Mouse (Mus musculus) forebrain, embryonic 10.5 days (tissue): ENCODE data around the gene Bicra. TPM values are rescaled to one million over a fixed set of nuclear protein-coding genes. Genes with fewer than 3 reads are reported as not detected.

Source experiments
- DNase-seq: peaks from one replicate; pipeline ENCODE4 v3.0.0-alpha.2; 2017; ENCODE audit warnings: low spot score; ENCODE audit errors: extremely low spot score
- H3K27ac ChIP-seq: fragments of 300-500 bp; sonication (generic); 2 replicates; pipeline ENCODE4 v1.5.1; 2016; ENCODE audit warnings: mild to moderate bottlenecking
- H3K27me3 ChIP-seq: fragments of 300-500 bp; sonication (generic); 2 replicates; pipeline ENCODE4 v1.6.1; 2016; ENCODE audit warnings: mild to moderate bottlenecking; ENCODE audit not compliant: poor library complexity, severe bottlenecking
- H3K36me3 ChIP-seq: fragments of 300-500 bp; sonication (generic); replicated peaks from 2 replicates; pipeline ENCODE4 v1.6.1; 2016; ENCODE audit warnings: mild to moderate bottlenecking, moderate library complexity
- H3K4me1 ChIP-seq: fragments of 300-500 bp; sonication (generic); 2 replicates; pipeline ENCODE4 v1.6.1; 2016
- H3K4me3 ChIP-seq: fragments of 300-500 bp; sonication (generic); 2 replicates; pipeline ENCODE4 v1.5.1; 2016; ENCODE audit warnings: mild to moderate bottlenecking, moderate library complexity
- H3K9me3 ChIP-seq: fragments of 300-500 bp; sonication (generic); 2 replicates; pipeline ENCODE4 v1.6.1; 2016; ENCODE audit warnings: mild to moderate bottlenecking, moderate library complexity
- WGBS: fragments of 180-500 bp; shearing (Covaris S2); methylation state at CpG from one replicate; pipeline ENCODE4 v1.1.7; 2016; 5-methylcytosine and 5-hydroxymethylcytosine counted together
- polyA plus RNA-seq: library from polyadenylated mRNA; unstranded; fragments of >200 nt; fragmentation: Nextera tagmentation; extraction: Ambion mirVana; gene quantifications from 2 replicates; pipeline ENCODE4 v1.2.1, GENCODE M21; 2016

Bicra gene
- polyA plus RNA-seq, 1 experiment from 2014 or later: 7.7 TPM

- Histone ChIP-seq H3K4me3 (peak overlapping the region; percentile 97), H3K36me3 (peaks cover 15% of the 10 kb centered on the region), H3K27me3 (no peaks in the 10 kb centered on the region), H3K9me3 (0 out of 2 replicates have a peak, but pooled peaks cover 3% of the 10 kb centered on the region), H3K4me1 (peaks cover 59% of the 10 kb centered on the region), H3K27ac (peak overlapping the region; percentile 99)
- 69% methylated on average over 2 of the region's 2 CpGs for WGBS
- no peak for DNase-seq
Observed at GRCm38 (mm10) chr7:16045538-16045937, 2.2 kb downstream of the Bicra start.

GRCm38 (mm10) chr7:16044531-16044930 is 3.2 kb downstream of the Bicra start:
- H3K4me3 ChIP-seq: peak overlapping the region; percentile 97
- 48% methylated on average over 5 of the region's 5 CpGs for WGBS
- DNase-seq: peak; percentile 37
- 0 out of 2 replicates have a peak, but pooled peaks cover 3% of the 10 kb centered on the region for H3K9me3 ChIP-seq
- peaks cover 51% of the 10 kb centered on the region for H3K4me1 ChIP-seq
- H3K36me3 ChIP-seq: peaks cover 17% of the 10 kb centered on the region
- H3K27me3 ChIP-seq: no peaks in the 10 kb centered on the region
- peak overlapping the region; percentile 99 for H3K27ac ChIP-seq

- 39% methylated on average over 3 of the region's 3 CpGs for WGBS
- Histone ChIP-seq H3K4me1 (peaks cover 46% of the 10 kb centered on the region), H3K27ac (peak overlapping the region; percentile 99), H3K9me3 (0 out of 2 replicates have a peak, but pooled peaks cover 3% of the 10 kb centered on the region), H3K36me3 (peaks cover 19% of the 10 kb centered on the region), H3K4me3 (peak overlapping the region; percentile 97), H3K27me3 (no peaks in the 10 kb centered on the region)
- DNase-seq: no peak
Observed at GRCm38 (mm10) chr7:16043861-16044435, 3.8 kb downstream of the Bicra start.

GRCm38 (mm10) chr7:16042850-16043775 is 4.6 kb downstream of the Bicra start:
- Histone ChIP-seq H3K27ac (peak overlapping the region; percentile 99; the same call in 1 of the 2 replicates), H3K4me1 (peaks cover 40% of the 10 kb centered on the region), H3K9me3 (0 out of 2 replicates have a peak, but pooled peaks cover 3% of the 10 kb centered on the region), H3K4me3 (0 out of 2 replicates have a peak overlapping the region, but pooled peaks have one; percentile 97), H3K36me3 (peaks cover 19% of the 10 kb centered on the region), H3K27me3 (no peaks in the 10 kb centered on the region)
- 75% methylated on average over 10 of the region's 10 CpGs for WGBS
- DNase-seq: no peak

- Histone ChIP-seq H3K4me1 (peaks cover 36% of the 10 kb centered on the region), H3K36me3 (peaks cover 23% of the 10 kb centered on the region), H3K27me3 (no peaks in the 10 kb centered on the region), H3K4me3 (no peak overlapping the region), H3K9me3 (no peaks in the 10 kb centered on the region), H3K27ac (no peak overlapping the region)
- no peak for DNase-seq
- 88% methylated on average over 2 of the region's 2 CpGs for WGBS
Observed at GRCm38 (mm10) chr7:16041208-16041607, 6.5 kb downstream of the Bicra start.

- H3K27me3 ChIP-seq: no peaks in the 10 kb centered on the region
- peaks cover 18% of the 10 kb centered on the region for H3K4me1 ChIP-seq
- 93% methylated on average over 5 of the region's 5 CpGs for WGBS
- H3K9me3 ChIP-seq: no peaks in the 10 kb centered on the region
- no peak overlapping the region for H3K4me3 ChIP-seq
- peaks cover 28% of the 10 kb centered on the region for H3K36me3 ChIP-seq
- no peak for DNase-seq
- H3K27ac ChIP-seq: no peak overlapping the region
Observed at GRCm38 (mm10) chr7:16039363-16039762, 8.4 kb downstream of the Bicra start.

GRCm38 (mm10) chr7:16036972-16037371 is 10.7 kb downstream of the Bicra start:
- 95% methylated on average over 6 of the region's 6 CpGs for WGBS
- Histone ChIP-seq H3K27ac (no peak overlapping the region), H3K4me1 (no peaks in the 10 kb centered on the region), H3K4me3 (no peak overlapping the region), H3K27me3 (no peaks in the 10 kb centered on the region), H3K36me3 (peaks cover 27% of the 10 kb centered on the region), H3K9me3 (no peaks in the 10 kb centered on the region)
- DNase-seq: no peak

- WGBS: 93% methylated on average over 8 of the region's 8 CpGs
- no peak overlapping the region for H3K27ac ChIP-seq
- DNase-seq: no peak
- H3K36me3 ChIP-seq: peaks cover 47% of the 10 kb centered on the region
- H3K4me3 ChIP-seq: no peak overlapping the region
- no peaks in the 10 kb centered on the region for H3K27me3 ChIP-seq
- H3K4me1 ChIP-seq: peaks cover 4% of the 10 kb centered on the region; the same call in 1 of the 2 replicates
- H3K9me3 ChIP-seq: peaks cover 12% of the 10 kb centered on the region; the same call in 1 of the 2 replicates
Observed at GRCm38 (mm10) chr7:16033580-16034461, 13.9 kb downstream of the Bicra start.

- H3K27me3 ChIP-seq: no peaks in the 10 kb centered on the region
- H3K4me1 ChIP-seq: peaks cover 5% of the 10 kb centered on the region; the same call in 1 of the 2 replicates
- no peak for DNase-seq
- H3K36me3 ChIP-seq: peaks cover 53% of the 10 kb centered on the region
- H3K27ac ChIP-seq: no peak overlapping the region
- no peak overlapping the region for H3K4me3 ChIP-seq
- 97% methylated on average over 1 of the region's 1 CpGs for WGBS
- H3K9me3 ChIP-seq: peaks cover 12% of the 10 kb centered on the region; the same call in 1 of the 2 replicates
Observed at GRCm38 (mm10) chr7:16033059-16033458, 14.7 kb downstream of the Bicra start.

GRCm38 (mm10) chr7:16031072-16031471 is 16.6 kb downstream of the Bicra start:
- Histone ChIP-seq H3K36me3 (peaks cover 61% of the 10 kb centered on the region), H3K9me3 (peaks cover 12% of the 10 kb centered on the region; the same call in 1 of the 2 replicates), H3K4me1 (peaks cover 5% of the 10 kb centered on the region; the same call in 1 of the 2 replicates), H3K27me3 (no peaks in the 10 kb centered on the region), H3K27ac (no peak overlapping the region), H3K4me3 (no peak overlapping the region)
- DNase-seq: no peak
- WGBS: 94% methylated on average over 4 of the region's 4 CpGs

GRCm38 (mm10) chr7:16028102-16028927 is 19.4 kb downstream of the Bicra start:
- WGBS: 89% methylated on average over 6 of the region's 6 CpGs
- Histone ChIP-seq H3K9me3 (peaks cover 12% of the 10 kb centered on the region; the same call in 1 of the 2 replicates), H3K4me1 (peaks cover 9% of the 10 kb centered on the region), H3K27ac (no peak overlapping the region), H3K4me3 (no peak overlapping the region), H3K36me3 (peaks cover 58% of the 10 kb centered on the region), H3K27me3 (no peaks in the 10 kb centered on the region)
- DNase-seq: no peak
